Mouse (Mus musculus): ENCODE results near the gene Hoxd4.

GRCm38 (mm10) chr2:74720955-74721491 lies 9.3 kb downstream of the Hoxd4 start:
- TF ChIP-seq CTCF (IDR thresholded peaks at IDR 0.05; ENCODE audit: insufficient read depth, low read depth, low read length) (no peak), POLR2A (IDR thresholded peaks at IDR 0.05; ENCODE audit: insufficient read depth, low read depth, low read length) (no peak)

Measured in olfactory bulb, adult 2 months (tissue).